18 mouse cellular contexts compared by ENCODE assay signal in genomic region chr4:57694356-57695136, GRCm38 (mm10). TPM values are rescaled to one million over a fixed set of nuclear protein-coding genes. Genes with fewer than 3 reads are reported as not detected.
DNase-seq lines count a peak whose midpoint lies in the region; ATAC-seq and TF ChIP-seq lines count a peak whose summit lies in the region.
"Had no signal": no experiment of that assay in that cellular context is flagged by ENCODE, and none has a peak within 500 bp of the region (broad histone marks: within the 10 kb centered on the region; RNA-seq: fewer than 3 reads in every experiment).

No protein-coding gene starts in this region.

- H3K4me1 ChIP-seq in heart, embryonic 10.5 days = no peaks in the 10 kb centered on the region; the same call in none of the 2 replicates
- peaks cover 6% of the 10 kb centered on the region for H3K4me1 ChIP-seq in ES-Bruce4 (ENCODE audit: control insufficient read depth, insufficient read depth, low read length)
- H3K4me1 ChIP-seq in limb, embryonic 10.5 days = peaks cover 7% of the 10 kb centered on the region
- H3K4me1 ChIP-seq in kidney, embryonic 14.5 days (ENCODE audit: control insufficient read depth, insufficient read depth, low read length) = no peaks in the 10 kb centered on the region
- H3K4me1 ChIP-seq: forebrain, embryonic 13.5 days; limb, embryonic 13.5 days had no signal

- no peak for DNase-seq in heart, embryonic 10.5 days (ENCODE audit: low spot score)
- DNase-seq in heart, postnatal 36 days = no peak
- DNase-seq in R1 (ENCODE audit: low read depth, low spot score) = peak; percentile 95
- no peak for DNase-seq in limb, embryonic 10.5 days (ENCODE audit: low spot score)
- DNase-seq in cerebellum, adult 9-10 months = no peak
- DNase-seq: adrenal gland, adult 2 months; cerebellum, postnatal 10 days; gastrocnemius, postnatal 25 days; kidney, adult 11 months; lung, adult 2 months; thymus, adult 2 months had no signal

- no peak for ATAC-seq in kidney, embryonic 14.5 days (ENCODE audit: low FRiP score, low TSS enrichment)
- ATAC-seq: forebrain, embryonic 13.5 days had no signal

- no peak for TF ChIP-seq POLR2A in ES-Bruce4 (IDR thresholded peaks at IDR 0.05; ENCODE audit: insufficient read depth, low read length)

- intact Hi-C loops in heart, postnatal 36 days (cut with DNase I) = loop anchor here (5.0 kb wide), 1 partner anchor 83 kb away; no protein-coding TSS in a partner anchor

- H3K4me2 ChIP-seq in kidney, embryonic 14.5 days (replicated peaks; ENCODE audit: low read depth, low read length) = no peak overlapping the region
- H3K4me2 ChIP-seq: embryonic facial prominence, embryonic 12.5 days; forebrain, embryonic 13.5 days; limb, embryonic 13.5 days had no signal

- peaks cover 66% of the 10 kb centered on the region for H3K36me3 ChIP-seq in heart, embryonic 10.5 days
- H3K36me3 ChIP-seq in ES-Bruce4 (ENCODE audit: control insufficient read depth, insufficient read depth, low read length, poor library complexity, severe bottlenecking) = no peaks in the 10 kb centered on the region
- peaks cover 3% of the 10 kb centered on the region; the same call in 1 of the 2 replicates for H3K36me3 ChIP-seq in limb, embryonic 10.5 days
- no peaks in the 10 kb centered on the region for H3K36me3 ChIP-seq in kidney, embryonic 14.5 days (ENCODE audit: control insufficient read depth, insufficient read depth, low read length)

- no peak for TF ChIP-seq CTCF in ES-Bruce4 (IDR thresholded peaks at IDR 0.05; ENCODE audit: low read depth, low read length)

- no peak overlapping the region for H3K9ac ChIP-seq in ES-Bruce4 (ENCODE audit: low read depth, poor library complexity, severe bottlenecking)
- H3K9ac ChIP-seq in kidney, embryonic 14.5 days (ENCODE audit: low read depth, low read length) = no peak overlapping the region
- H3K9ac ChIP-seq: embryonic facial prominence, embryonic 12.5 days; forebrain, embryonic 13.5 days; limb, embryonic 13.5 days had no signal

- no peak for TF ChIP-seq EP300 in ES-Bruce4 (IDR thresholded peaks at IDR 0.05; ENCODE audit: insufficient read depth, low read depth, low read length)

- no peaks in the 10 kb centered on the region for H3K9me3 ChIP-seq in heart, embryonic 10.5 days
- H3K9me3 ChIP-seq in ES-Bruce4 (replicated peaks; ENCODE audit: control insufficient read depth, insufficient read depth, low read length, poor library complexity, severe bottlenecking) = no peaks in the 10 kb centered on the region
- no peaks in the 10 kb centered on the region for H3K9me3 ChIP-seq in limb, embryonic 10.5 days (replicated peaks)
- no peaks in the 10 kb centered on the region for H3K9me3 ChIP-seq in kidney, embryonic 14.5 days (ENCODE audit: control insufficient read depth, low read length)
- H3K9me3 ChIP-seq: embryonic facial prominence, embryonic 12.5 days; forebrain, embryonic 13.5 days; limb, embryonic 13.5 days had no signal

- 69% methylated on average over 5 of the region's 5 CpGs for WGBS in heart, embryonic 10.5 days
- WGBS in limb, embryonic 10.5 days = 85% methylated on average over 5 of the region's 5 CpGs
- WGBS in kidney, embryonic 14.5 days = 79% methylated on average over 5 of the region's 5 CpGs

- H3K27ac ChIP-seq in heart, embryonic 10.5 days = peak overlapping the region; percentile 10; the same call in 1 of the 2 replicates
- H3K27ac ChIP-seq in ES-Bruce4 (ENCODE audit: insufficient read depth, low read length) = peak overlapping the region; percentile 53
- 0 out of 2 replicates have a peak overlapping the region, but pooled peaks have one; percentile 27 for H3K27ac ChIP-seq in limb, embryonic 10.5 days
- no peak overlapping the region for H3K27ac ChIP-seq in kidney, embryonic 14.5 days (ENCODE audit: low read depth, low read length)
- H3K27ac ChIP-seq: embryonic facial prominence, embryonic 12.5 days; forebrain, embryonic 13.5 days; kidney, postnatal 0 days; limb, embryonic 13.5 days had no signal

- no peak overlapping the region for H3K4me3 ChIP-seq in heart, embryonic 10.5 days
- H3K4me3 ChIP-seq in ES-Bruce4 (ENCODE audit: low read depth, low read length) = no peak overlapping the region
- H3K4me3 ChIP-seq in limb, embryonic 10.5 days = no peak overlapping the region
- no peak overlapping the region for H3K4me3 ChIP-seq in kidney, embryonic 14.5 days (ENCODE audit: low read length)
- H3K4me3 ChIP-seq: embryonic facial prominence, embryonic 12.5 days; erythroblast, embryonic 14.5 days; forebrain, embryonic 13.5 days; limb, embryonic 13.5 days had no signal

- no peaks in the 10 kb centered on the region for H3K27me3 ChIP-seq in heart, embryonic 10.5 days (ENCODE audit: insufficient read depth, poor library complexity, severe bottlenecking)
- H3K27me3 ChIP-seq in ES-Bruce4 (ENCODE audit: control insufficient read depth, insufficient read depth, low read length, poor library complexity, severe bottlenecking) = no peaks in the 10 kb centered on the region
- no peaks in the 10 kb centered on the region for H3K27me3 ChIP-seq in limb, embryonic 10.5 days (ENCODE audit: low read depth, poor library complexity, severe bottlenecking)
- H3K27me3 ChIP-seq in kidney, embryonic 14.5 days (ENCODE audit: control insufficient read depth, insufficient read depth, low read length) = no peaks in the 10 kb centered on the region
- H3K27me3 ChIP-seq: embryonic facial prominence, embryonic 12.5 days; limb, embryonic 13.5 days had no signal

RNA-seq across cellular contexts. Expression of gene Akap2, which starts 22.9 kb away (rescaled TPM):
- 30.1 and 39.6 TPM in 2 replicates for polyA plus RNA-seq in heart, embryonic 10.5 days (2016; fragmentation: Nextera tagmentation; extraction: Ambion mirVana)
- total RNA-seq in heart, postnatal 36 days (2021) = 10 to 100 TPM; 89.4 to 95.7 TPM
- 91.4 and 96.5 TPM in 2 replicates for polyA plus RNA-seq in ES-Bruce4 (2011; ENCODE audit: insufficient read depth, insufficient read length, low read depth, missing spikeins)
- polyA plus RNA-seq in limb, embryonic 10.5 days (2016; fragmentation: Nextera tagmentation; extraction: Ambion mirVana) = 26.5 and 33.3 TPM in 2 replicates
- polyA plus RNA-seq in kidney, embryonic 14.5 days (2014; fragmentation: Nextera tagmentation; extraction: Ambion mirVana) = 17.1 and 24.0 TPM in 2 replicates
